Mouse (Mus musculus) stomach, postnatal 0 days (tissue): ENCODE results near the gene Abcc6. TPM values are rescaled to one million over a fixed set of nuclear protein-coding genes. Genes with fewer than 3 reads are reported as not detected.
A peak's percentile ranks its signal among the peaks of the same experiment; 100 is the strongest.

Experiments used
- ATAC-seq: fragments of 200-750 bp; cut with Nextera tagmentation; 2 replicates; pipeline ENCODE4 v1.8.0; 2017; ENCODE audit not compliant: low FRiP score, low TSS enrichment
- DNase-seq: peaks from one replicate; pipeline ENCODE4 v3.0.0-alpha.2; 2016; ENCODE audit warnings: low spot score
- H3K27ac ChIP-seq: fragments of 300-500 bp; sonication (generic); replicated peaks from 2 replicates; pipeline ENCODE4 v1.5.1; 2014; ENCODE audit warnings: mild to moderate bottlenecking, control low read depth
- H3K27me3 ChIP-seq: fragments of 300-500 bp; sonication (generic); 2 replicates; pipeline ENCODE4 v1.6.1; 2014; ENCODE audit warnings: low read length; ENCODE audit not compliant: control insufficient read depth, insufficient read depth
- H3K36me3 ChIP-seq: fragments of 300-500 bp; sonication (generic); 2 replicates; pipeline ENCODE4 v1.6.1; 2014; ENCODE audit warnings: low read length, mixed read lengths; ENCODE audit not compliant: control insufficient read depth, insufficient read depth
- H3K4me1 ChIP-seq: fragments of 300-500 bp; sonication (generic); replicated peaks from 2 replicates; pipeline ENCODE4 v1.6.1; 2014; ENCODE audit warnings: antibody characterized with exemption; ENCODE audit not compliant: control insufficient read depth, insufficient read depth
- H3K4me2 ChIP-seq: fragments of 300-500 bp; sonication (generic); replicated peaks from 2 replicates; pipeline ENCODE4 v1.6.1; 2014; ENCODE audit warnings: low read depth, mild to moderate bottlenecking, control low read depth, moderate library complexity
- H3K4me3 ChIP-seq: fragments of 300-500 bp; sonication (generic); 2 replicates; pipeline ENCODE4 v1.5.1; 2014; ENCODE audit warnings: low read depth, low read length, control low read depth
- H3K9ac ChIP-seq: fragments of 300-500 bp; sonication (generic); 2 replicates; pipeline ENCODE4 v1.6.1; 2014; ENCODE audit warnings: mild to moderate bottlenecking, low read length, control low read depth, mixed read lengths
- H3K9me3 ChIP-seq: fragments of 300-500 bp; sonication (generic); 2 replicates; pipeline ENCODE4 v1.6.1; 2016; ENCODE audit warnings: low read length; ENCODE audit not compliant: control insufficient read depth
- CTCF ChIP-seq: IDR thresholded peaks from 2 replicates; pipeline ENCODE4 v1.5.1; 2016; ENCODE audit warnings: antibody characterized with exemption, low read depth, mild to moderate bottlenecking, moderate library complexity
- EP300 ChIP-seq: optimal IDR thresholded peaks from 2 replicates; pipeline ENCODE3; 2016; ENCODE audit warnings: antibody characterized with exemption
- WGBS: fragments of 180-500 bp; shearing (Covaris S2); extraction: QIAGEN DNeasy Blood & Tissue Kit; methylation state at CpG from one replicate; pipeline ENCODE4 v1.1.7; 2014; 5-methylcytosine and 5-hydroxymethylcytosine counted together
- polyA plus RNA-seq: library from polyadenylated mRNA; unstranded; fragments of >200 nt; fragmentation: Nextera tagmentation; extraction: Ambion mirVana; gene quantifications from 2 replicates; pipeline ENCODE4 v1.2.1, GENCODE M21; 2015

Abcc6 gene
- polyA plus RNA-seq, 1 experiment from 2014 or later = 0.44 TPM

DNA sequence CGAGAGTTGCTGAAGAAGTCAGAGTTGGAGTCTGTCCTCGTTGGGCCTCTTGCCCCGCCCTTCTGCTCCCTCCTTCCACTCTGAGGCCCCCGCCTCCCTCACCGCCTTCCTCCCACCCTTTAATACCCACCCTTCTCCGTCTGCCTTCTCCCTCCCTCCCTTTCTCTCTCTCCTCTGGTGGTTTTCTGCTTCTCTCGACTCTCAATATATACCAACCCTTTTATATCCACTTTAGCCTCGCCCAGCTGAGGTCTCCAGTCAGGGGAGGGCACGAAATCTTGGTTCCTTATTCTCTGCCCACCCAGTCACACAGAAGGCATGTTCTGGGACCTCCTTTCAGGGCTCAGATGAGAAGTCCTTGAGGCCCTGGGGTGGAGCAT is 108.9 kb downstream of the Abcc6 start, which contains the start of gene Emp3:
TSS of gene Emp3 (minus strand) at position 163 of the 380 bp plus-strand sequence.
- no peaks in the 10 kb centered on the region for H3K27me3 ChIP-seq
- TF ChIP-seq CTCF = no peak
- no peak for TF ChIP-seq EP300
- no peaks in the 10 kb centered on the region; the same call in 1 of the 2 replicates for H3K36me3 ChIP-seq
- H3K4me1 ChIP-seq = peaks cover 12% of the 10 kb centered on the region
- H3K9me3 ChIP-seq = no peaks in the 10 kb centered on the region
- peak within 1 kb of the TSS; percentile 62 for H3K4me2 ChIP-seq
- peak within 1 kb of the TSS; percentile 95 for H3K27ac ChIP-seq
- peak; percentile 45 for DNase-seq
- H3K9ac ChIP-seq = peak within 1 kb of the TSS; percentile 54
- no peak for ATAC-seq
- WGBS = 3% methylated on average over 9 of the region's 9 CpGs
- peak within 1 kb of the TSS; percentile 46 for H3K4me3 ChIP-seq

GRCm38 (mm10) chr7:45920583-45921241 is 109.4 kb downstream of the Abcc6 start:
- Histone ChIP-seq H3K4me2 (peak overlapping the region; percentile 62), H3K4me1 (peaks cover 12% of the 10 kb centered on the region), H3K9me3 (no peaks in the 10 kb centered on the region), H3K27me3 (no peaks in the 10 kb centered on the region), H3K27ac (peak overlapping the region; percentile 86), H3K9ac (peak overlapping the region; percentile 54), H3K36me3 (no peaks in the 10 kb centered on the region; the same call in 1 of the 2 replicates), H3K4me3 (peak overlapping the region; percentile 46)
- ATAC-seq (no peak), DNase-seq (peak; percentile 54)
- WGBS = 3% methylated on average over 9 of the region's 9 CpGs
- TF ChIP-seq CTCF = no peak

GRCm38 (mm10) chr7:45919761-45920160 is 110.3 kb downstream of the Abcc6 start:
- Histone ChIP-seq H3K4me3 (peak overlapping the region; percentile 46), H3K9me3 (no peaks in the 10 kb centered on the region), H3K9ac (peak overlapping the region; percentile 54), H3K27ac (peak overlapping the region; percentile 86; the same call in 1 of the 2 replicates), H3K4me2 (peak overlapping the region; percentile 62), H3K27me3 (no peaks in the 10 kb centered on the region), H3K4me1 (peaks cover 12% of the 10 kb centered on the region), H3K36me3 (no peaks in the 10 kb centered on the region; the same call in 1 of the 2 replicates)
- whole genome bisulfite sequencing = 59% methylated on average over 4 of the region's 4 CpGs
- ATAC-seq (no peak), DNase-seq (no peak)
- TF ChIP-seq CTCF (no peak), EP300 (no peak)

GRCm38 (mm10) chr7:45919083-45919671 is 110.9 kb downstream of the Abcc6 start:
- Histone ChIP-seq H3K4me2 (peak overlapping the region; percentile 62; the same call in 1 of the 2 replicates), H3K27ac (no peak overlapping the region), H3K9me3 (no peaks in the 10 kb centered on the region), H3K4me3 (no peak overlapping the region), H3K36me3 (no peaks in the 10 kb centered on the region; the same call in 1 of the 2 replicates), H3K27me3 (no peaks in the 10 kb centered on the region), H3K4me1 (peaks cover 12% of the 10 kb centered on the region), H3K9ac (no peak overlapping the region)
- DNase-seq = no peak
- 68% methylated on average over 14 of the region's 14 CpGs for WGBS
- ATAC-seq = no peak
- peak; percentile 65 for TF ChIP-seq CTCF
- no peak for TF ChIP-seq EP300

DNA sequence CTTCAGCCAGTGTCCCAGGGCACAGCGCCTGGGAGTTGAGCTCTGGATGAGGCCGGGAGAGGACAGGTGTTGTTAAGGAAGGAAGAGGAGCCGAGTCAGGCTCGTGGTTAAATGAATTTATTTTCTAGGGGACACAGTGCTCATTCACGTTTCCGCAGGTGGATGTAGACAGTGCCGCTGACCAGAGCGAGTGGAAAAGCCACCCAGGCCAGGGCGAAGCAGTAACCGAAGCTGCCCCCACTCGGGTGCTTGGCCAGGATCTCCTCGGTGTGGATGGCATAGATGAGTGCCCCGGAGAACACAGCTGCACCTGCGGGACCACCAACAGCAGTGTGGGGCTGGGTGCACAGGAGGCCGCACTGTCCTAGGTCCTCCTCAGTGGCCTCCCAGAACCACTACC is 112.2 kb downstream of the Abcc6 start:
- Histone ChIP-seq H3K9ac (0 out of 2 replicates have a peak overlapping the region, but pooled peaks have one; percentile 18), H3K9me3 (no peaks in the 10 kb centered on the region), H3K4me2 (no peak overlapping the region), H3K36me3 (no peaks in the 10 kb centered on the region; the same call in 1 of the 2 replicates), H3K4me1 (peaks cover 12% of the 10 kb centered on the region), H3K27ac (peak overlapping the region; percentile 88), H3K27me3 (no peaks in the 10 kb centered on the region), H3K4me3 (no peak overlapping the region)
- no peak for ATAC-seq
- DNase-seq = no peak
- WGBS = 80% methylated on average over 15 of the region's 15 CpGs
- TF ChIP-seq CTCF (no peak), EP300 (no peak)

Other genes with a start within 250 kb of the Abcc6 start
- gene Lmtk3, start 246.6 kb downstream of the Abcc6 start, polyA plus RNA-seq = 0.15 and 0.27 TPM in 2 replicates
- 83.2 and 87.1 TPM in 2 replicates for gene Sult2b1, start 245.6 kb downstream of the Abcc6 start, polyA plus RNA-seq
- gene Cyth2, start 215.7 kb downstream of the Abcc6 start, polyA plus RNA-seq = 59.7 and 62.4 TPM in 2 replicates
- 0.22 TPM in 2 replicates for gene Kcnj14, start 205.5 kb downstream of the Abcc6 start, polyA plus RNA-seq
- gene Grwd1, start 199.4 kb downstream of the Abcc6 start, polyA plus RNA-seq = 25.6 and 25.7 TPM in 2 replicates
- 49.8 and 54.6 TPM in 2 replicates for gene Kdelr1, start 157.5 kb downstream of the Abcc6 start, polyA plus RNA-seq
- 0.35 and 0.38 TPM in 2 replicates for gene Grin2d, start 151.9 kb downstream of the Abcc6 start, polyA plus RNA-seq
- gene Syngr4, start 133.6 kb downstream of the Abcc6 start, polyA plus RNA-seq = 0.46 and 0.79 TPM in 2 replicates
- 3.1 and 3.2 TPM in 2 replicates for gene Tmem143, start 133.4 kb downstream of the Abcc6 start, polyA plus RNA-seq
- 135 and 151 TPM in 2 replicates for gene Emp3, start 108.9 kb downstream of the Abcc6 start, polyA plus RNA-seq
- gene Ccdc114, start 106.2 kb downstream of the Abcc6 start, polyA plus RNA-seq = 1.7 and 2.3 TPM in 2 replicates
- 19.3 and 20.3 TPM in 2 replicates for gene Nomo1, start 3.4 kb upstream of the Abcc6 start, polyA plus RNA-seq
- gene Kcnj11, start 70.5 kb upstream of the Abcc6 start, polyA plus RNA-seq = 0.61 and 0.81 TPM in 2 replicates
- gene Abcc8, start 149.7 kb upstream of the Abcc6 start, polyA plus RNA-seq = 3.6 and 4.0 TPM in 2 replicates
- gene Ush1c, start 208.2 kb upstream of the Abcc6 start, polyA plus RNA-seq = 1.4 and 2.1 TPM in 2 replicates
- gene Otog, start 210.7 kb upstream of the Abcc6 start, polyA plus RNA-seq = 0.01 TPM in 1 of 2 replicates, not detected in the other